Mouse (Mus musculus): ENCODE results near the gene Mgat4b.

The Mgat4b gene

DNA sequence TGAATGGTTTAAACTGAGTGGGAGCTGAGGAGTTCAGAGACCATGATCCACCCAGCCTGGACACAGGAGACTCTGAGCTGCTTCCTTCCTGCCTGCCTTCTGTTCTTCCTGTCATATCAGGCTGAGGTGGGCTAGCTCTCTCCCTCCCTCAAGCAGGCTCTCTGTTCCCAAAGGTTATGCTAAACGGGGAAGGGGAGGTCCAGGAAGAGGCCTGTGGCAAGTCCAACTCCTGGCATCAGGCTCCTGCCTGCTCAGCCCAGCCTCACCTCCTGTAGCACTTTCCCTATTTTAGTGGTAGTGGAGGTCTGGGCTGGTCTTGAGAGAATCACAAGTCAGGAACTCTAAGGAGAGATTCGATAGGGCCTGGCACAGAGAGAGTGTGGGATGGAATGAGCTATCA lies 15.7 kb downstream of the Mgat4b start:
- no peaks in the 10 kb centered on the region for H3K27me3 ChIP-seq (ENCODE audit: control insufficient read depth, insufficient read depth, low read length, poor library complexity, severe bottlenecking)
- no peak for DNase-seq (ENCODE audit: low read depth, low spot score)
- H3K36me3 ChIP-seq (ENCODE audit: control insufficient read depth, insufficient read depth, low read length, poor library complexity, severe bottlenecking): no peaks in the 10 kb centered on the region

GRCm38 (mm10) chr11:50227226-50227625 lies 16.5 kb downstream of the Mgat4b start:
- no peaks in the 10 kb centered on the region for H3K27me3 ChIP-seq (ENCODE audit: control insufficient read depth, insufficient read depth, low read length, poor library complexity, severe bottlenecking)
- no peak for DNase-seq (ENCODE audit: low read depth, low spot score)
- no peaks in the 10 kb centered on the region for H3K36me3 ChIP-seq (ENCODE audit: control insufficient read depth, insufficient read depth, low read length, poor library complexity, severe bottlenecking)

DNA sequence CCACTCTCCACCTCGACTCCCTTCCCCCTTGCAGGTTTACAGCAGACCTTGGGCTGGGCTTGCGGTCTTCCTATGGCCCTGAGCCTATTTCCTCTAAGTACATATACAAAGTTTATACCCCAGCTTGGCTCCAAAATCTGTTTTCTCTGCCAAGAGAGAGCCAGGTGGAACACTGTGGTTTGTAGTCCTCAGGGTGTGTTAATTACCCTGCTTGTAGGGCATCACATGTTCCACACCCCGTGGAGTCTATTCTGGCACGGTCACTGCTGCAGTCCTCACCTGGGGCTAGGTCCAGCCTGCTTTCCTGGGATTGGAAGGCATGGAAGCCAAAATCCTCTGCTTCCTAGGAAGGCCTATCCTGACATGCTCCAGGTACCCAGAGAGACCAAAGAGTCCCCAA lies 17.0 kb downstream of the Mgat4b start:
- DNase-seq (ENCODE audit: low read depth, low spot score): no peak
- no peaks in the 10 kb centered on the region for H3K27me3 ChIP-seq (ENCODE audit: control insufficient read depth, insufficient read depth, low read length, poor library complexity, severe bottlenecking)
- no peaks in the 10 kb centered on the region for H3K36me3 ChIP-seq (ENCODE audit: control insufficient read depth, insufficient read depth, low read length, poor library complexity, severe bottlenecking)

GRCm38 (mm10) chr11:50228772-50229171 lies 18.1 kb downstream of the Mgat4b start:
- H3K36me3 ChIP-seq (ENCODE audit: control insufficient read depth, insufficient read depth, low read length, poor library complexity, severe bottlenecking): no peaks in the 10 kb centered on the region

GRCm38 (mm10) chr11:50229252-50229910 lies 18.7 kb downstream of the Mgat4b start:
- Histone ChIP-seq H3K36me3 (ENCODE audit: control insufficient read depth, insufficient read depth, low read length, poor library complexity, severe bottlenecking) (no peaks in the 10 kb centered on the region), H3K27me3 (ENCODE audit: control insufficient read depth, insufficient read depth, low read length, poor library complexity, severe bottlenecking) (no peaks in the 10 kb centered on the region)
- DNase-seq (ENCODE audit: low read depth, low spot score): no peak

More at GRCm38 (mm10) chr11:50228772-50229171, 18.1 kb downstream of the Mgat4b start:
- H3K27me3 ChIP-seq (ENCODE audit: control insufficient read depth, insufficient read depth, low read length, poor library complexity, severe bottlenecking): no peaks in the 10 kb centered on the region
- no peak for DNase-seq (ENCODE audit: low read depth, low spot score)

GRCm38 (mm10) chr11:50230481-50231304 lies 20.0 kb downstream of the Mgat4b start:
- no peak for DNase-seq (ENCODE audit: low read depth, low spot score)
- H3K36me3 ChIP-seq (ENCODE audit: control insufficient read depth, insufficient read depth, low read length, poor library complexity, severe bottlenecking): no peaks in the 10 kb centered on the region

GRCm38 (mm10) chr11:50231411-50231810 lies 20.7 kb downstream of the Mgat4b start:
- Histone ChIP-seq H3K36me3 (ENCODE audit: control insufficient read depth, insufficient read depth, low read length, poor library complexity, severe bottlenecking) (no peaks in the 10 kb centered on the region), H3K27me3 (ENCODE audit: control insufficient read depth, insufficient read depth, low read length, poor library complexity, severe bottlenecking) (no peaks in the 10 kb centered on the region)
- DNase-seq (ENCODE audit: low read depth, low spot score): peak; percentile 89

More at GRCm38 (mm10) chr11:50230481-50231304, 20.0 kb downstream of the Mgat4b start:
- H3K27me3 ChIP-seq (ENCODE audit: control insufficient read depth, insufficient read depth, low read length, poor library complexity, severe bottlenecking): no peaks in the 10 kb centered on the region

DNA sequence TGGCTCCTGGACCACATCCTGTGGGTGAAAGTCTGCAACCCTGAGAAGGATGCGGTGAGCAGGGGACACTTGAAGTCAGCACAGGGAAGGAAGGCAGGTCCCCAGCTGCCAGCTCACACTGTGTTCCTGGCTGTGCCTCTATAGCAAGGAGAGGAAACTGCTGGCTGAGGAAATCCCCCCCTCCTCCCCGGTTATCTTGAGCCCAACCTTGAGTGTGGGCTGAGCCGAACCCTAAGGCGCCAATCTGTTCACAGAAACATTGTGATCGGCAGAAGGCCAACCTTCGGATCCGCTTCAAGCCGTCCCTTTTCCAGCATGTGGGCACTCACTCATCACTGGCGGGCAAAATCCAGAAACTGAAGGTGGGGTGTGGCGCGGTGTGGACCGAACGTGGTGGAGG lies 22.3 kb downstream of the Mgat4b start:
- H3K36me3 ChIP-seq (ENCODE audit: control insufficient read depth, insufficient read depth, low read length, poor library complexity, severe bottlenecking): no peaks in the 10 kb centered on the region
- no peaks in the 10 kb centered on the region for H3K27me3 ChIP-seq (ENCODE audit: control insufficient read depth, insufficient read depth, low read length, poor library complexity, severe bottlenecking)
- DNase-seq (ENCODE audit: low read depth, low spot score): no peak

GRCm38 (mm10) chr11:50233993-50234392 lies 23.3 kb downstream of the Mgat4b start:
- peak; percentile 46 for DNase-seq (ENCODE audit: low read depth, low spot score)
- no peaks in the 10 kb centered on the region for H3K27me3 ChIP-seq (ENCODE audit: control insufficient read depth, insufficient read depth, low read length, poor library complexity, severe bottlenecking)
- H3K36me3 ChIP-seq (ENCODE audit: control insufficient read depth, insufficient read depth, low read length, poor library complexity, severe bottlenecking): no peaks in the 10 kb centered on the region

GRCm38 (mm10) chr11:50234606-50235005 lies 23.9 kb downstream of the Mgat4b start:
- no peaks in the 10 kb centered on the region for H3K36me3 ChIP-seq (ENCODE audit: control insufficient read depth, insufficient read depth, low read length, poor library complexity, severe bottlenecking)
- no peak for DNase-seq (ENCODE audit: low read depth, low spot score)

GRCm38 (mm10) chr11:50236540-50236936 lies 25.8 kb downstream of the Mgat4b start:
- peak; percentile 95 for DNase-seq (ENCODE audit: low read depth, low spot score)
- Histone ChIP-seq H3K36me3 (ENCODE audit: control insufficient read depth, insufficient read depth, low read length, poor library complexity, severe bottlenecking) (no peaks in the 10 kb centered on the region), H3K27me3 (ENCODE audit: control insufficient read depth, insufficient read depth, low read length, poor library complexity, severe bottlenecking) (no peaks in the 10 kb centered on the region)

More at GRCm38 (mm10) chr11:50234606-50235005, 23.9 kb downstream of the Mgat4b start:
- no peaks in the 10 kb centered on the region for H3K27me3 ChIP-seq (ENCODE audit: control insufficient read depth, insufficient read depth, low read length, poor library complexity, severe bottlenecking)

- no peaks in the 10 kb centered on the region for H3K27me3 ChIP-seq (ENCODE audit: control insufficient read depth, insufficient read depth, low read length, poor library complexity, severe bottlenecking)
- DNase-seq (ENCODE audit: low read depth, low spot score): peak; percentile 52
- no peaks in the 10 kb centered on the region for H3K36me3 ChIP-seq (ENCODE audit: control insufficient read depth, insufficient read depth, low read length, poor library complexity, severe bottlenecking)
Observed at GRCm38 (mm10) chr11:50236937-50237835, 26.5 kb downstream of the Mgat4b start.

DNA sequence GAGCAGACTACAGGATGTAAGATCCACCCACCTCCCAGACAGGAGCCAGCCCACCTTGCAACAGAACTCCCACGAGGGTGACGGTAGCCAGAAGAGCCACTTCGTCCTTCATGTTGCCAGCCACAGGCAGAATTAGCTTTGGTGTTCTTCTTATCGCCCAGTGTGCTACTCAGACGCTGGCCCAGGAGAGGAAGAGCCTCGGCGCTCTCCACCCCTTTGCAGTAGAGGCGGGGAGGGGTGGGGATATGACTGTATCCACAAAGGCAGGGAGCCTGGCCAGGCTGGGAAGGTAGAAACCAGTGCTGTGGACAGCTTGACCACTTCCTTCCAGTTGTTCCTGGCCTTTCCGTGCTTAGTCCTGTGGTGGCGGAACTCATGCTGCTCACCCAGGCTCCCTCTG lies 27.6 kb downstream of the Mgat4b start, which contains the start of gene Ltc4s:
Ltc4s (minus strand) TSS at position 293 of the 400 bp plus-strand sequence.
- no peak for DNase-seq (ENCODE audit: low read depth, low spot score)
- Histone ChIP-seq H3K27me3 (ENCODE audit: control insufficient read depth, insufficient read depth, low read length, poor library complexity, severe bottlenecking) (no peaks in the 10 kb centered on the region), H3K36me3 (ENCODE audit: control insufficient read depth, insufficient read depth, low read length, poor library complexity, severe bottlenecking) (no peaks in the 10 kb centered on the region)

Measured in splenic B cell, adult 2 months (primary cell).